Mouse (Mus musculus): ENCODE data around the gene Vps33a.

DNA sequence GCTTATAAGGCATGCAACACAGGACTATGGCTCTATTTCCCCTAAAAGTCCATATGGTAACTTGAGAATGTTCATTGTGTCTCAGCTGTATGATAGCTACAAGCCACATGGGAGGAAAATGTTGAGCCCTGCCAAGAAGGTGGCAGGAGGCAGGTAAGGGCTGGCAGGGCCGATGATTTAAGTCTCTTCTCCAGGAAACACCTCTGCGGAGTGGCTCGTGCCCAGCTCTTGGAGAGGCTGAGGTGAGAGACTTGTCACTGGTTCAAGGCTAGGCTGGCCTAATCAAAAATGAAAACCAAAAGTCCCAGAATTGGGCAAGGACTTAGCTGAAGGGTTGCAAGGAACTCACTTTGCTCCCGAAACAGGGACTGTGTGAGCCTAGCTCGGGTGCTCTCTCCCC lies 62.7 kb downstream of the Vps33a start, which contains the start of gene B3gnt4:
- no peak for TF ChIP-seq CTCF (IDR thresholded peaks at IDR 0.05; ENCODE audit: borderline replicate concordance, insufficient read depth, low read depth, low read length)
- TF ChIP-seq POLR2A (IDR thresholded peaks at IDR 0.05; ENCODE audit: borderline replicate concordance, insufficient read depth, low read length): no peak

Data from cerebellum, adult 2 months (tissue).